Mouse (Mus musculus) small intestine, adult 2 months (tissue): ENCODE measurements around the gene Zp1. TPM values are rescaled to one million over a fixed set of nuclear protein-coding genes. Genes with fewer than 3 reads are reported as not detected.
A peak's percentile ranks its signal among the peaks of the same experiment; 100 is the strongest.

ENCODE experiments used
- H3K27ac ChIP-seq: fragments of 200-500 bp; 2 replicates; pipeline ENCODE4 v1.5.1; 2012; ENCODE audit warnings: low read depth, low read length, control low read depth, inconsistent platforms; ENCODE audit not compliant: insufficient read depth
- H3K27me3 ChIP-seq: fragments of 200-500 bp; 2 replicates; pipeline ENCODE4 v1.6.1; 2012; ENCODE audit warnings: mild to moderate bottlenecking, moderate library complexity, low read length, inconsistent platforms; ENCODE audit not compliant: control insufficient read depth, insufficient read depth
- H3K36me3 ChIP-seq: fragments of 200-500 bp; 2 replicates; pipeline ENCODE4 v1.6.1; 2012; ENCODE audit warnings: mild to moderate bottlenecking, low read length, control low read depth, inconsistent platforms; ENCODE audit not compliant: control insufficient read depth, insufficient read depth
- H3K4me1 ChIP-seq: fragments of 200-500 bp; 2 replicates; pipeline ENCODE4 v1.6.1; 2012; ENCODE audit warnings: low read length, inconsistent platforms, mixed read lengths; ENCODE audit not compliant: control insufficient read depth, insufficient read depth, insufficient read length
- H3K4me3 ChIP-seq: fragments of 200-500 bp; 2 replicates; pipeline ENCODE4 v1.5.1; 2012; ENCODE audit warnings: low read depth, mild to moderate bottlenecking, control low read depth, inconsistent platforms, low read length, moderate library complexity
- CTCF ChIP-seq: fragments of 200-500 bp; IDR thresholded peaks from 2 replicates; pipeline ENCODE4 v1.5.1; 2012; ENCODE audit warnings: low read depth, mild to moderate bottlenecking, control low read depth, inconsistent platforms, low read length, moderate library complexity, mixed read lengths; ENCODE audit not compliant: insufficient replicate concordance, insufficient read length; ENCODE audit errors: extremely low read depth
- POLR2A ChIP-seq: fragments of 200-500 bp; IDR thresholded peaks from 2 replicates; pipeline ENCODE4 v1.6.1; 2012; ENCODE audit warnings: low read depth, mild to moderate bottlenecking, control low read depth, inconsistent platforms, low read length, moderate library complexity
- WGBS: fragments of 180-500 bp; shearing (Covaris S2); methylation state at CpG from one replicate; pipeline ENCODE4 v1.1.7; 2018; 5-methylcytosine and 5-hydroxymethylcytosine counted together
- polyA plus RNA-seq: library from polyadenylated mRNA; depleted of rRNA; stranded (reverse); fragments of >200 nt; gene quantifications from 2 replicates; pipeline ENCODE4 v1.2.3, GENCODE M21; 2012

Gene Zp1
- polyA plus RNA-seq, 1 experiment = 0.14 TPM

DNA sequence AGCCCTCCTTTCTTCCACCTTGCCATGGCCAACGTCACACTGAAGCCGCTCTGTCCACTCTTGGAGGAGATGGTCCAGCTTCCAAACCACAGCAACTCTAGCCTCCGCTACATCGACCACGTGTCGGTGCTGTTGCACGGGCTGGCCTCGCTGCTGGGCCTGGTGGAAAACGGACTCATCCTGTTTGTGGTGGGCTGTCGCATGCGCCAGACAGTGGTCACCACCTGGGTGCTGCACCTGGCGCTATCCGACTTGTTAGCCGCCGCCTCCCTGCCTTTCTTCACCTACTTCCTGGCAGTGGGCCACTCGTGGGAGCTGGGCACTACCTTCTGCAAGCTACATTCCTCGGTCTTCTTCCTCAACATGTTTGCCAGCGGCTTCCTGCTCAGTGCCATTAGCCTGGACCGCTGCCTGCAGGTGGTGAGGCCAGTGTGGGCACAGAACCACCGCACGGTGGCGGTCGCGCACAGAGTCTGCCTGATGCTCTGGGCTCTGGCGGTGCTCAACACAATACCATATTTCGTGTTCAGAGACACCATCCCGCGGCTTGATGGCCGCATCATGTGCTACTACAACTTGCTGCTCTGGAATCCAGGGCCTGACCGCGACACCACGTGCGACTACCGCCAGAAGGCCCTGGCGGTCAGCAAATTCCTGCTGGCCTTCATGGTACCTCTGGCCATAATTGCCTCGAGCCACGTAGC is 19.8 kb upstream of the Zp1 start:
- WGBS = 20% methylated on average over 37 of the region's 37 CpGs
- Histone ChIP-seq H3K4me1 (peaks cover 12% of the 10 kb centered on the region), H3K27me3 (no peaks in the 10 kb centered on the region), H3K27ac (no peak overlapping the region), H3K36me3 (peaks cover 32% of the 10 kb centered on the region), H3K4me3 (peak overlapping the region; percentile 44)
- no peak for TF ChIP-seq POLR2A
- peak; percentile 71 for TF ChIP-seq CTCF

DNA sequence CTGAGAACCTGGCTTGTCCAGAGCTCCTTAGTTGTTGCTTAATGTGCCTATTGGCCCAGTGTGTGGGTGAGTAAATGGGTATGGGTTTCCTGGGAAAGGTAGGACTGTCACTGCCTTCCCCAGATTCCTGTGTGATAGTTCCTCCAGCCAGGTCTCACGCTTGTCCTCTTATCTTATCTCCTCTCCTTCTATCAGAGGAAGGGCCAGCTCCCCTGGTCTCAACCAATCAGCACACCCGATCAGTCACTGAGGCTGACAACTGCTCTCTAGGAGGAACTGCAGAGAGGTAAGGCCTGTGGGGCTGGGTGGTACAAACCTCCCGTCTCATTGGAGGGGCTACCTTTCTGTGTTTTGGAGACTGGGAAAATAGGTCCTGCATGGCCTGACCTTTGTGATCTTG is 18.3 kb upstream of the Zp1 start:
- Histone ChIP-seq H3K27ac (no peak overlapping the region), H3K4me3 (no peak overlapping the region), H3K27me3 (no peaks in the 10 kb centered on the region), H3K4me1 (peaks cover 12% of the 10 kb centered on the region), H3K36me3 (peaks cover 20% of the 10 kb centered on the region)
- TF ChIP-seq POLR2A = no peak
- no peak for TF ChIP-seq CTCF
- 13% methylated on average over 3 of the region's 3 CpGs for WGBS

- 26% methylated on average over 5 of the region's 5 CpGs for WGBS
- TF ChIP-seq CTCF (no peak), POLR2A (no peak)
- H3K36me3 ChIP-seq = peaks cover 4% of the 10 kb centered on the region
- no peak within 1 kb of the TSS for H3K27ac ChIP-seq
- H3K4me1 ChIP-seq = peaks cover 12% of the 10 kb centered on the region
- no peaks in the 10 kb centered on the region for H3K27me3 ChIP-seq
- H3K4me3 ChIP-seq = no peak within 1 kb of the TSS
These were observed 16.7 kb upstream of the Zp1 start, which contains the start of gene Ptgdr2 for GRCm38 (mm10) chr19:10937110-10937563. Gene Ptgdr2, plus strand, starts transcription at chr19:10937160.

- Histone ChIP-seq H3K36me3 (no peaks in the 10 kb centered on the region), H3K27me3 (no peaks in the 10 kb centered on the region), H3K4me1 (peaks cover 12% of the 10 kb centered on the region), H3K27ac (no peak overlapping the region), H3K4me3 (no peak overlapping the region)
- TF ChIP-seq CTCF = no peak; the same call in 1 of the 2 replicates
- TF ChIP-seq POLR2A = no peak
- 90% methylated on average over 5 of the region's 5 CpGs for WGBS
These were observed 15.6 kb upstream of the Zp1 start for GRCm38 (mm10) chr19:10936077-10936476.

DNA sequence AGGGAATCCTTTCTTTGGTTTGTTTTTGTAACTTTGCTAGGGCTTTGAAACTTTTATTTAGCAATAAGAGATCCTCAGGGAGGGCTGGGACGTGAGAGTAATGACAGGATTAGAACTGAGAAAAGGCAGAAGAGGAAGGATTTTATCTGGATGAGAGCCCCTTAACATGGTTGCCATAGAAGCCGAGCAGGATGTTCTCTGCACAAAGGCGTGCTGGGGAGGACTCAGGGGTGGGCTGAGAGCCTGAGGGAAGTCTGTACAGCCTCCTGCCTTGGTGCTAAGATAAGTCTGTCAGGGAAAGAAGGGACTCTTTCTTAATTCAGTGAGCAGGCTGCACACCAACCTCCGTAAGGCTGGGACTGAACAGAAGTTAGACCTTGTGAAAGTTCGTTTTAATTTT is 14.6 kb upstream of the Zp1 start:
- Histone ChIP-seq H3K27me3 (no peaks in the 10 kb centered on the region), H3K4me1 (peaks cover 3% of the 10 kb centered on the region; the same call in 1 of the 2 replicates), H3K36me3 (no peaks in the 10 kb centered on the region), H3K27ac (no peak overlapping the region), H3K4me3 (no peak overlapping the region)
- no peak for TF ChIP-seq POLR2A
- TF ChIP-seq CTCF = no peak
- 66% methylated on average over 5 of the region's 5 CpGs for WGBS

- peaks cover 14% of the 10 kb centered on the region for H3K4me1 ChIP-seq
- WGBS = 88% methylated on average over 2 of the region's 2 CpGs
- no peak for TF ChIP-seq POLR2A
- TF ChIP-seq CTCF = no peak
These were observed 10.2 kb upstream of the Zp1 start for GRCm38 (mm10) chr19:10930641-10931040.

GRCm38 (mm10) chr19:10926666-10927065 is 6.2 kb upstream of the Zp1 start:
- WGBS = 31% methylated on average over 4 of the region's 4 CpGs
- Histone ChIP-seq H3K36me3 (no peaks in the 10 kb centered on the region), H3K4me1 (peaks cover 14% of the 10 kb centered on the region), H3K27ac (peak overlapping the region; percentile 76), H3K27me3 (no peaks in the 10 kb centered on the region), H3K4me3 (no peak overlapping the region)
- TF ChIP-seq CTCF (no peak), POLR2A (no peak)

More at GRCm38 (mm10) chr19:10930641-10931040, 10.2 kb upstream of the Zp1 start:
- no peak overlapping the region for H3K4me3 ChIP-seq
- no peaks in the 10 kb centered on the region for H3K36me3 ChIP-seq
- no peaks in the 10 kb centered on the region for H3K27me3 ChIP-seq
- H3K27ac ChIP-seq = no peak overlapping the region
